Mouse (Mus musculus) limb, embryonic 11.5 days (tissue): ENCODE results near the gene Coq5. TPM values are rescaled to one million over a fixed set of nuclear protein-coding genes. Genes with fewer than 3 reads are reported as not detected.

Source experiments
- ATAC-seq: fragments of 200-750 bp; cut with Nextera tagmentation; 2 replicates; pipeline ENCODE4 v1.8.0; 2017; ENCODE audit warnings: low read depth; ENCODE audit not compliant: insufficient number of reproducible peaks, low FRiP score, low TSS enrichment
- DNase-seq: peaks from one replicate; pipeline ENCODE4 v3.0.0-alpha.2; 2015; ENCODE audit warnings: low spot score
- H3K27ac ChIP-seq: fragments of 300-500 bp; sonication (generic); replicated peaks from 2 replicates; pipeline ENCODE4 v1.5.1; 2014; ENCODE audit warnings: low read depth, mild to moderate bottlenecking, low read length
- H3K27me3 ChIP-seq: fragments of 300-500 bp; sonication (generic); 2 replicates; pipeline ENCODE4 v1.6.1; 2014; ENCODE audit warnings: mild to moderate bottlenecking, low read length, mixed read lengths; ENCODE audit not compliant: control insufficient read depth, insufficient read depth
- H3K36me3 ChIP-seq: fragments of 300-500 bp; sonication (generic); 2 replicates; pipeline ENCODE4 v1.6.1; 2014; ENCODE audit warnings: mild to moderate bottlenecking, low read length, moderate library complexity, mixed read lengths; ENCODE audit not compliant: control insufficient read depth, insufficient read depth
- H3K4me1 ChIP-seq: fragments of 300-500 bp; sonication (generic); 2 replicates; pipeline ENCODE4 v1.6.1; 2014; ENCODE audit warnings: low read length, mixed read lengths; ENCODE audit not compliant: control insufficient read depth, insufficient read depth
- H3K4me2 ChIP-seq: fragments of 300-500 bp; sonication (generic); 2 replicates; pipeline ENCODE4 v1.6.1; 2014; ENCODE audit warnings: low read depth, mild to moderate bottlenecking, moderate library complexity; ENCODE audit not compliant: severe bottlenecking
- H3K4me3 ChIP-seq: fragments of 300-500 bp; sonication (generic); 2 replicates; pipeline ENCODE4 v1.5.1; 2014; ENCODE audit warnings: low read depth, low read length
- H3K9ac ChIP-seq: fragments of 300-500 bp; sonication (generic); 2 replicates; pipeline ENCODE4 v1.6.1; 2014; ENCODE audit warnings: mild to moderate bottlenecking, low read length
- H3K9me3 ChIP-seq: fragments of 300-500 bp; sonication (generic); 2 replicates; pipeline ENCODE4 v1.6.1; 2016; ENCODE audit warnings: low read length; ENCODE audit not compliant: control insufficient read depth
- WGBS: fragments of 180-500 bp; shearing (Covaris S2); extraction: QIAGEN DNeasy Blood & Tissue Kit; methylation state at CpG from one replicate; pipeline ENCODE4 v1.1.7; 2014; 5-methylcytosine and 5-hydroxymethylcytosine counted together
- polyA plus RNA-seq: library from polyadenylated mRNA; unstranded; fragments of >200 nt; fragmentation: Nextera tagmentation; extraction: Ambion mirVana; gene quantifications from 2 replicates; pipeline ENCODE4 v1.2.1, GENCODE M21; 2014

Gene Coq5
- polyA plus RNA-seq = 51.4 and 54.6 TPM in 2 replicates

DNA sequence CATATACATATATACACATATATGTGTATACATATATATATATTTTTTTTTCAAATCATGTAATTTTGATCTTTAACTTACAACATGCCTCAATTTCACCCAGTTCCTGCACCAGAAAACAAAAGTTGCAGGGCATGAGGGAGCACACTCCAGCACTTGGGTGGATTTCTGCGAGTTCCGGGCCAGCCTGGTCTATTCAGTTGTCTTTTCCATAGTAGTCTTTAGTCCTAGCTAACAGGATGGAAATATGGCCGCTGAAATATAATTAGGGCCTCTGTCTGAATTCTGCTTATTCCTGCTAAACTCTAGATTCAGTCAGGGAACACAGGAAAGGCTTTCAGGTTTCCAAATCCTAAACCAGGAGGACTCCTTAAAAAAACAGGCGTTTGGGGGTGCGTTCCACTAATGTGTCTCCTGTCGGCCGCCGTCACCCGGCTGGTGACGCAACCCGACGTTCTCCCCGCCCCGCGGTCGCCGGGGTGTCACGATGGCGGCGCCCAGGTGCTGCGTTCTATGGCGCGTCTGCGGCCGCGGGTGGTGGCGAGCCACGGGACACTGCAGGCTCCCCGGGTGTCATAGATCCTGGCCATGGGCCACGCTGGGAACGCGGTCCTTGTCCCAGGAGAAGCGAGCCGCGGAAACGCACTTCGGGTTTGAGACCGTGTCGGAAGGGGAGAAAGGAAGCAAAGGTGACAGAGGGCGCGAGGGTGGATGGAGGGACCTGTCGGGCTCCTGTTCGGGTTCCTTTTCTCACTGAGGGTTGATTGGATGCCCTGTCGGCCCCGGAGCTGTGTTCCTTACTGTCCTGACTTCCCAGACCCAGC, at the start of gene Coq5:
TSS of gene Coq5 (plus strand) at position 441 of the 824 bp plus-strand sequence.
- H3K27ac ChIP-seq = no peak within 1 kb of the TSS
- peak; percentile 88 for DNase-seq
- H3K9ac ChIP-seq = peak within 1 kb of the TSS; percentile 66
- H3K27me3 ChIP-seq = no peaks in the 10 kb centered on the region
- peak within 1 kb of the TSS; percentile 78 for H3K4me3 ChIP-seq
- H3K36me3 ChIP-seq = peaks cover 5% of the 10 kb centered on the region; the same call in 1 of the 2 replicates
- no peaks in the 10 kb centered on the region for H3K9me3 ChIP-seq
- peaks cover 6% of the 10 kb centered on the region for H3K4me1 ChIP-seq
- ATAC-seq = no peak
- H3K4me2 ChIP-seq = peak within 1 kb of the TSS; percentile 95
- 4% methylated on average over 45 of the region's 45 CpGs for WGBS

DNA sequence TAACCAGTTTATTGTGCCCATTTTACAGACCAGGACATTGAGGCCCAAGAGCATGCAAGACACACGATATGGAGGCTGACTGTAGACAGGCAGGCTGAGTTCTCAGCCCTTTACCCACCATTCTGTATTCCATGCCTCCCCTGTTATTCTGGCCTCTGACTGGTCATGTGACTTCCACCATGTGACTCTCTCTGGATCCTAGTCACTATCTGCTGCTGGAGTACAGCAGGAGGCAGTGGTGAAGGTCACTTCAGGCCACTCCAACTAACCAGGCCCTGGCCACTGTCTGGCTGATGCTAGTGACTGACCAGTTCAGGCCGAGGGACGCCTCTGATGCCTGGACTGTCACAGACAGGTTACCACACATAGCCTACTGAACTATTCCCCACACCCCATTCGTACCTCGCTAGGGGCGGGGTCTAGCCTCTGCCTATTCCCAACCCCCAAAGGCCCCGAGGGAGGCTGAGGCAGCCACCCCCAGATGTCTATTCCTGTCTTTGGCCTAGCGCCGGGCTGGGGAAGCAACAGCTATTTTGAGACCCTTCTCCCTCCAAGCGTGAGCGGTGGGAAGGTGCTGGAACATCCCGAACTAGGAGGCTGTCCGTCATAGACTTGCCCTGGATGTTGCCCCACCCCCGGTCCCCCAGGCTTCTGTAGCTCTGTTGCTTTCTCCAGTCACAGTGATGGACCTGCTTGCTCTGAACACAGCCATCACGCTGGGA, 48.5 kb upstream of the Coq5 start:
- peaks cover 5% of the 10 kb centered on the region; the same call in 1 of the 2 replicates for H3K4me1 ChIP-seq
- H3K9me3 ChIP-seq = no peaks in the 10 kb centered on the region
- H3K4me3 ChIP-seq = no peak overlapping the region
- DNase-seq (no peak), ATAC-seq (no peak)
- 0 out of 2 replicates have a peak, but pooled peaks cover 3% of the 10 kb centered on the region for H3K27me3 ChIP-seq
- H3K4me2 ChIP-seq = no peak overlapping the region
- no peak overlapping the region for H3K9ac ChIP-seq
- no peaks in the 10 kb centered on the region for H3K36me3 ChIP-seq
- 61% methylated on average over 15 of the region's 15 CpGs for WGBS
- H3K27ac ChIP-seq = 0 out of 2 replicates have a peak overlapping the region, but pooled peaks have one; percentile 14

DNA sequence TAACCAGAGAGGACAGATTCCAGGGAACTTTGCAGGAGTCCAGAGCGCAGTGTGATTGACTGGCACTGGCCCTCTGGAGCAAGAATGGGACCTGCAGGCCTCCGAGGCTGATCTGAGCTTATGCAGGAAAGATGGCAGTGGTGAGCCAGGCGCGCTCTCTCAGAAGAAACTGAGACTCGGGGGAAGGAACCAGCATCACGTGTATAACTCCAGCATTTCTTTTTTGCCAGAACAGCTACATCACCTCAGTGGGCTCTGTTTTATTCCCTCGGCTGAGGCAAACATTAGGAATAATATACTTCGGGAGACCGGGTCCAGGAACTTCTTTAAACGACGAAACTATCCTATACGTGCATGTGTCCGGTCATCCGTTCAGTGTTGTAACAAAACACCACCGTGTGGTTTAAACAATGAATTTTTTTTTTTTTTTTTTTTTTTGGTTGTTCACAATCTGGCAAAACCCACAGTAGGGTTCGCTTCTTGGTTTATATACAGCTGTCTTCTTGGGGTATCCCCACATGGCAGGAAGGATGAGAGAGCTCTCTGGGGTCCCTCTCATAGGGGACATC, 47.8 kb upstream of the Coq5 start:
- no peak overlapping the region for H3K4me3 ChIP-seq
- no peaks in the 10 kb centered on the region for H3K36me3 ChIP-seq
- DNase-seq = no peak
- no peaks in the 10 kb centered on the region for H3K9me3 ChIP-seq
- no peak for ATAC-seq
- H3K4me2 ChIP-seq = no peak overlapping the region
- H3K4me1 ChIP-seq = peaks cover 5% of the 10 kb centered on the region; the same call in 1 of the 2 replicates
- H3K9ac ChIP-seq = no peak overlapping the region
- 0 out of 2 replicates have a peak, but pooled peaks cover 3% of the 10 kb centered on the region for H3K27me3 ChIP-seq
- no peak overlapping the region for H3K27ac ChIP-seq
- 49% methylated on average over 16 of the region's 16 CpGs for WGBS

DNA sequence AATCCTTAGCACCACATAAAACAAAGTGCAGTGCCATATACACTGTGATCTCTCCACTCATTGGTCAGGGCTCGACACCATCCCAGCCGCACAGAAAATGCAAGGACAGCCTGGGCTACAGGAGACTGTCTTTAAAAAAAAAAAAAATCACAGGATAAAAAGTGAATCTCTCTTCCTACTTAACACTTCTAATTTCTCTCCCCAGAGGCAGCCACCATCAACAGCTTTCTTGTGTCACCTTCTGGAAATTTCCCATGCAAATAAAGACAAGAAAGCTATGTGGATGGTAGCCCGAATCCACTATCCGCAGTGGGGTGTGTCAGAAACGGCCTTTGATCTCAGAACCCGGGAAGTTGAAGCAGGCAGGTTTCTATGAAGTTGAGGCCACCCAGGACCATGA, 47.0 kb upstream of the Coq5 start:
- H3K27me3 ChIP-seq = 0 out of 2 replicates have a peak, but pooled peaks cover 3% of the 10 kb centered on the region
- no peaks in the 10 kb centered on the region for H3K36me3 ChIP-seq
- 0 out of 2 replicates have a peak overlapping the region, but pooled peaks have one; percentile 15 for H3K4me2 ChIP-seq
- H3K27ac ChIP-seq = no peak overlapping the region
- 38% methylated on average over 6 of the region's 6 CpGs for WGBS
- H3K9me3 ChIP-seq = no peaks in the 10 kb centered on the region
- H3K4me1 ChIP-seq = peaks cover 5% of the 10 kb centered on the region; the same call in 1 of the 2 replicates
- ATAC-seq (no peak), DNase-seq (no peak)
- no peak overlapping the region for H3K9ac ChIP-seq
- H3K4me3 ChIP-seq = no peak overlapping the region

DNA sequence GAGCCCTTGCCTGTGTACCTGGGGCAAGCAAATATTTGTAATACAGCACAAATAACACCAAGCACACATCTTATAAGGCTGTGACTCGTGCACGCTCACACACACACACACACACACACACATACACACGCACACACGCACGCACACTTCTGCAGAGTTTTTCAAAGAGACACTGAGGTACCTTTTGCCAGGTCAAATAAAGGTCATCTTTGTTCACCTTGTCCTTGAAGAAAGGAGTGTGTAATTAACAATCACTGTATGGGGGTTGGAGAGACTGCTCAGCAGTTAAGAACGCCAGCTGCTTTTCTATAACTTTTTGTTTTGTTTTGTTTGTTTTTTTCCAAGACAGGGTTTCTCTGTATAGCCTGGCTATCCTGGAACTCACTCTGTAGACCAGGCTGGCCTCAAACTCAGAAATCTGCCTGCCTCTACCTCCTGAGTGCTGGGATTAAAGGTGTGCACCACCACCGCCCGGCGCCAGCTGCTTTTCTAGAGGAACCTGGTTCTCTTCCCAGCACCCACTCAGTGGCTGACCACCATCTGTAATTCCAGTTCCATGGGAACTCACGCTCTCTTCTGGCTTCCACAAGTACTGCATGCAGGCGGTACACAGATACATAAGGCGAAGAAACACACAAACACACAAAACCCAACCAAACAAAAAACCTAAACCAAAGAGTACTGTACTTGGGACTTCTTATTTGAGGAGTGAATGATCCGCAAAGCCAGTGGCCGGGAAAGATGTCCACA, 46.3 kb upstream of the Coq5 start:
- no peak overlapping the region for H3K4me2 ChIP-seq
- H3K27me3 ChIP-seq = 0 out of 2 replicates have a peak, but pooled peaks cover 3% of the 10 kb centered on the region
- H3K9ac ChIP-seq = no peak overlapping the region
- H3K36me3 ChIP-seq = no peaks in the 10 kb centered on the region
- 92% methylated on average over 14 of the region's 14 CpGs for WGBS
- H3K4me1 ChIP-seq = peaks cover 5% of the 10 kb centered on the region; the same call in 1 of the 2 replicates
- no peak for ATAC-seq
- DNase-seq = no peak
- no peak overlapping the region for H3K4me3 ChIP-seq
- H3K9me3 ChIP-seq = no peaks in the 10 kb centered on the region
- no peak overlapping the region for H3K27ac ChIP-seq

DNA sequence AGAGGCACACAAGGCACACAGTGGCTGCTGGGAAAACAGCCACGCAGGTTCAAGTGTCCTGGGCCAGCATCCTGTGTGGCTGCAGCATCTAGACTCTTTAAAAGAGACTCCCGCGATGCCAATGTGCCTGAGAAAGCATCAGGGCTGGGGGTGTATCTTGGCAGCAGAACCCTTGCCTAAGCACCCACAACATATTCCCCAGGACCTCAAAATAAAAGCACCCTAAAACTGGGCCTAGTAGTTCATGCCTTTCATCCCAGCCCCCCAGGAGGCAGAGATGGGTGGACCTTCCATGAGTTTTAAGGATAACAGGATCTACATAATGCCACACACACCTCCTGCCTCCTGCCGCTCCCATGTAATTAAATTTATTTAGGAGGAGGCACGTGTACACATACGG, 44.9 kb upstream of the Coq5 start:
- H3K9me3 ChIP-seq = no peaks in the 10 kb centered on the region
- H3K9ac ChIP-seq = no peak overlapping the region
- H3K27me3 ChIP-seq = 0 out of 2 replicates have a peak, but pooled peaks cover 3% of the 10 kb centered on the region
- DNase-seq = no peak
- WGBS = 33% methylated on average over 6 of the region's 6 CpGs
- no peak overlapping the region for H3K4me3 ChIP-seq
- ATAC-seq = no peak
- peaks cover 10% of the 10 kb centered on the region for H3K4me1 ChIP-seq
- no peaks in the 10 kb centered on the region for H3K36me3 ChIP-seq
- no peak overlapping the region for H3K4me2 ChIP-seq
- no peak overlapping the region for H3K27ac ChIP-seq

DNA sequence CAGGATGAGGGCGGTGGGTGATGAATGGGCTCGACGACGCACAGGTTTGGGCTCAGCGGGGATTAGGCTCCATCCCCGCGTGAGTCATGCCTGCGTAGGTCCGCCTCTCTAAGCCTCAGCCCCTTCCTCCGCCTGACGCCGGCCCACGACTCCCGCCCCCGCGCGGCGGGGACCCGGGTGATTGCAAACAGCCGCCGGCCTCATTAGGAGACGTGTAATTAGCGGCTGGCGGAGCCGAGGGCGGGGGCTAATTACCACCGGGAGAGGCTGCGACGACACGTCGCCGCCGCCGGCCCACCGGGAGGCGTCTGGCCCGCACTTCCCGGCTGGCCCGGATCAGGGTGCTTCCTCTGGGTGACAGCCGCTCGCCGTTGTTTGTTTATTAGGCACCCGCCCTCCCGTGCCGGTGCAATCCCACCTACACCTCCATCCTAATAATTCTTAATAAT, 44.1 kb upstream of the Coq5 start:
- peak overlapping the region; percentile 60 for H3K9ac ChIP-seq
- H3K27me3 ChIP-seq = 0 out of 2 replicates have a peak, but pooled peaks cover 3% of the 10 kb centered on the region
- peak overlapping the region; percentile 36; the same call in 1 of the 2 replicates for H3K27ac ChIP-seq
- peak overlapping the region; percentile 93 for H3K4me2 ChIP-seq
- peaks cover under 1% of the 10 kb centered on the region for H3K36me3 ChIP-seq
- 1% methylated on average over 44 of the region's 45 CpGs for WGBS
- H3K4me3 ChIP-seq = peak overlapping the region; percentile 49
- H3K4me1 ChIP-seq = peaks cover 10% of the 10 kb centered on the region
- ATAC-seq = 0 out of 2 replicates have a peak, but pooled peaks have one; percentile 58
- peak; percentile 68 for DNase-seq
- H3K9me3 ChIP-seq = no peaks in the 10 kb centered on the region
